Mouse (Mus musculus) heart, embryonic 14.5 days (tissue): ENCODE data around the gene Gm973. TPM values are rescaled to one million over a fixed set of nuclear protein-coding genes. Genes with fewer than 3 reads are reported as not detected.

Experiments used
- ATAC-seq: fragments of 200-750 bp; cut with Nextera tagmentation; 2 replicates; pipeline ENCODE4 v1.8.0; 2017; ENCODE audit warnings: low read depth, moderate TSS enrichment; ENCODE audit not compliant: insufficient number of reproducible peaks, insufficient read depth, low FRiP score
- H3K27ac ChIP-seq, 2 experiments: fragments of 200-500 bp in 1 of 2; fragments of 300-500 bp in 1 of 2; sonication (generic) in 1 of 2; replicated peaks in 1 of 2; 2 replicates each; pipeline ENCODE4 v1.5.1; 2012 to 2014; ENCODE audit warnings: low read depth in 2 of 2, low read length in 2 of 2, control low read depth in 1 of 2, mild to moderate bottlenecking in 1 of 2, mixed read lengths in 1 of 2; ENCODE audit not compliant: control insufficient read depth in 1 of 2, insufficient read depth in 1 of 2
- H3K27me3 ChIP-seq: fragments of 300-500 bp; sonication (generic); 2 replicates; pipeline ENCODE4 v1.6.1; 2014; ENCODE audit warnings: mild to moderate bottlenecking, low read length, control low read depth; ENCODE audit not compliant: control insufficient read depth, insufficient read depth
- H3K36me3 ChIP-seq: fragments of 300-500 bp; sonication (generic); 2 replicates; pipeline ENCODE4 v1.6.1; 2014; ENCODE audit warnings: mild to moderate bottlenecking, control low read depth, low read length, mixed read lengths; ENCODE audit not compliant: control insufficient read depth, insufficient read depth
- H3K4me1 ChIP-seq, 2 experiments: fragments of 200-500 bp in 1 of 2; fragments of 300-500 bp in 1 of 2; sonication (generic) in 1 of 2; 2 replicates each; pipeline ENCODE4 v1.6.1; 2012 to 2014; ENCODE audit warnings: low read length in 2 of 2, control low read depth in 1 of 2, mixed read lengths in 1 of 2; ENCODE audit not compliant: control insufficient read depth in 2 of 2, insufficient read depth in 2 of 2
- H3K4me2 ChIP-seq: fragments of 300-500 bp; sonication (generic); 2 replicates; pipeline ENCODE4 v1.6.1; 2014; ENCODE audit warnings: mild to moderate bottlenecking, low read length
- H3K4me3 ChIP-seq, 2 experiments: fragments of 200-500 bp in 1 of 2; fragments of 300-500 bp in 1 of 2; sonication (generic) in 1 of 2; 2 replicates each; pipeline ENCODE4 v1.5.1; 2012 to 2014; ENCODE audit warnings: low read length in 2 of 2, mild to moderate bottlenecking in 2 of 2, control low read depth in 1 of 2, low read depth in 1 of 2, moderate library complexity in 1 of 2; ENCODE audit not compliant: control insufficient read depth in 1 of 2, insufficient read depth in 1 of 2
- H3K9ac ChIP-seq: fragments of 300-500 bp; sonication (generic); 2 replicates; pipeline ENCODE4 v1.6.1; 2014; ENCODE audit warnings: mild to moderate bottlenecking, low read length
- H3K9me3 ChIP-seq: fragments of 300-500 bp; sonication (generic); 2 replicates; pipeline ENCODE4 v1.6.1; 2016; ENCODE audit warnings: low read length, control low read depth; ENCODE audit not compliant: control insufficient read depth
- WGBS: fragments of 180-500 bp; shearing (Covaris S2); extraction: QIAGEN DNeasy Blood & Tissue Kit; methylation state at CpG from one replicate; pipeline ENCODE4 v1.1.7; 2014; 5-methylcytosine and 5-hydroxymethylcytosine counted together
- polyA plus RNA-seq: library from polyadenylated mRNA; unstranded; fragments of >200 nt; fragmentation: Nextera tagmentation; extraction: Ambion mirVana; gene quantifications from 2 replicates; pipeline ENCODE4 v1.2.1, GENCODE M21; 2014

Gene Gm973
- polyA plus RNA-seq, 1 experiment from 2014 or later = not detected

DNA sequence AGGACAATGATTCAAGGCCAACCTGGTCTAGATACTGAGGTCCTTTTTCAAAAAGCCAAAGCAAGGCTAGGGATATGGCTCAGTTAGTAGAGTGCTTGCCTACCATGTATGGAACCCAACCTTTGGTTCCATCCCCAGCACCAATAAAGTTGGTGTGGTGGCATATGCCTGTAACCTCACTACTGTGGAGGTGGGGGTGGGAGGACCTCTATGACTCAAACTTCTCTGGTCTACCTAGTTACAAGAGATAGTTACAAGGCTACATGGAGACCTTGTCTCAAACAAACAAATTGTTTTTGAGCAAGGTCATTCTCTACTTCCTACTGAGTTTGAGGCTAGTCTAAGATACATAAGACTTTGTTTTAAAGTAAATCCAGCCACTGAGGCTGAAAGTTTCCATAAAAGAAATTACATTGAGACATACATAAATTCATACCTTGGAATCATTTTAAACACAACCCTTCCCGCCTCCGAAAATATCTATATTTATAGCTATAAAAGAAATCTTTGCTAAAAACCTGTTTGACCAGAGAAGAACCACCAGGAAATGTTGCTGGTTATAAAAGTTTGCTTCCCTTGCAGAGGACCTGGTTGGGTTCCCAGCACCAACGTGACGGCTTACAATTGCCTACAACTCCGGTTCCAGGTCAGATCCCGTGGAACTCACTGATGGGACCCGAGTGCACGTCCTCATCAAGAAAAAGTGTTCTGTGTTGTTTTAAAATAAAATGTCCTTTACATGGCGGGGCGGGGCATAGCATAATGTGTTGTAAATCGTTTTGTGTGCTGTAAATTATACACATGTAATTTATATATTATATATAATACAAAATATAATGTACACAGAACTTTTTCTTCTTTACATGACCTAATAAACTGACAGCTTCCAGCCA is 168.1 kb downstream of the Gm973 start:
- Histone ChIP-seq H3K4me1 (peaks cover 2 to 17% of the 10 kb centered on the region in 2 experiments; a peak in 3 of 4 replicates), H3K36me3 (peaks cover under 1% of the 10 kb centered on the region), H3K27me3 (0 out of 2 replicates have a peak, but pooled peaks cover 5% of the 10 kb centered on the region), H3K4me2 (peak overlapping the region; percentile 93), H3K9ac (peak overlapping the region; percentile 66), H3K27ac (peak overlapping the region; percentile 56 to 83), H3K4me3 (peak overlapping the region; percentile 42 to 72), H3K9me3 (no peaks in the 10 kb centered on the region)
- 7% methylated on average over 11 of the region's 11 CpGs for WGBS
- ATAC-seq = no peak; the same call in 1 of the 2 replicates

DNA sequence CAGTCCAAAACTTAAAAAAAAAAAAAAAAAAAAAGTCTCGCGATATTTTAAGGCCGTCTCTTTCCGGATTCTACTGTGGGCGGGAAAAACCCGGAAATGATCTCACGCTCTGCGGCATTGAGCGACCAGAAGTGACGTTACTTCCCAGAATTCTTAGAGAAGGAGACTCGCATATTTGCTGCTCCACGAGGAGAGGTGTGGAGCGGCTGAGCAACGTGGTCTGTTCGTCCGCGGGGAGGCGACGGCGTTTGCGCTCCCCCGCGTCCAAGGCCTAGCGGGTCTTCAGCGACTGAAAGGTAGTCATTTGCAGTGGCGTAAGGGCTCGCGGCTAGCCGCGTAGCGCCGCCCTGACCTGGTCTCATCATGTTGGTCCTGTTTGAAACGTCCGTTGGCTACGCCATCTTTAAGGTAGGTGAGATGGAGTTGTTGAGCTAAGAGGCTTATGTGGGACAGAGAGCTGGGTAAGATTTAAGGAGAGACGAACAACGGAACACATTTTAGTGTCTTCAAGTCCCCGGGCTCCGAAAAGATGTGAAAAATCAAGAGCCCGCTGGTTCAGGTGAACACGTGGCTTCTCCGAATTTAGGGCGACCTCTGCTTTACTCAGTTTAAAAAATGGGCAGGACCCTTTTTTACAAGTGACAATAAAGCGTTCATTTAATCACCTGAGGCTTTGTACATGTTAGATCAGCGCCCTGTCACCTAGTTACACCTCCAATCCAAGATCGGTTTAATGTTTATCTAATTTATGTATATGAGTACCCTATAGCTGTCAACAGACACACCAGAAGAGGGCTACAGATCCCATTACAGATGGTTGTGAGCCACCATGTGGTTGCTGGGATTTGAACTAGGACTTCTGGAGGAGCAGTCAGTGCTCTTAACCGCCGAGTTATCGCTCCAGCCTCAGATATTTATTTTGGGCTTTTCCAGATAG is 169.0 kb downstream of the Gm973 start, which contains the start of gene Nop58:
Gene Nop58, plus strand, starts transcription at position 153 of the 937 bp plus-strand sequence.
- ATAC-seq = peak; percentile 91
- Histone ChIP-seq H3K4me1 (peaks cover 2 to 17% of the 10 kb centered on the region in 2 experiments; a peak in 3 of 4 replicates), H3K9ac (peak within 1 kb of the TSS; percentile 80), H3K27me3 (0 out of 2 replicates have a peak, but pooled peaks cover 5% of the 10 kb centered on the region), H3K27ac (peak within 1 kb of the TSS; percentile 83 to 91), H3K4me3 (peak within 1 kb of the TSS; percentile 56 to 72), H3K36me3 (peaks cover 9% of the 10 kb centered on the region), H3K9me3 (no peaks in the 10 kb centered on the region), H3K4me2 (peak within 1 kb of the TSS; percentile 93)
- under 1% methylated on average over 49 of the region's 49 CpGs for WGBS

Other genes starting within 250 kb of the Gm973 start
- 1.8 and 5.4 TPM in 2 replicates for gene Fzd7, start 33.8 kb upstream of the Gm973 start, polyA plus RNA-seq
- 224 and 246 TPM in 2 replicates for gene Sumo1, start 154.6 kb downstream of the Gm973 start, polyA plus RNA-seq
- gene Nop58, start 168.7 kb downstream of the Gm973 start, polyA plus RNA-seq = 110 and 120 TPM in 2 replicates
- gene Bmpr2, start 247.1 kb downstream of the Gm973 start, polyA plus RNA-seq = 12.0 and 13.1 TPM in 2 replicates